Mouse (Mus musculus): ENCODE measurements around the gene BC003965. TPM values are rescaled to one million over a fixed set of nuclear protein-coding genes. Genes with fewer than 3 reads are reported as not detected.

The BC003965 gene
- polyA plus RNA-seq, 1 experiment: 5.0 TPM

DNA sequence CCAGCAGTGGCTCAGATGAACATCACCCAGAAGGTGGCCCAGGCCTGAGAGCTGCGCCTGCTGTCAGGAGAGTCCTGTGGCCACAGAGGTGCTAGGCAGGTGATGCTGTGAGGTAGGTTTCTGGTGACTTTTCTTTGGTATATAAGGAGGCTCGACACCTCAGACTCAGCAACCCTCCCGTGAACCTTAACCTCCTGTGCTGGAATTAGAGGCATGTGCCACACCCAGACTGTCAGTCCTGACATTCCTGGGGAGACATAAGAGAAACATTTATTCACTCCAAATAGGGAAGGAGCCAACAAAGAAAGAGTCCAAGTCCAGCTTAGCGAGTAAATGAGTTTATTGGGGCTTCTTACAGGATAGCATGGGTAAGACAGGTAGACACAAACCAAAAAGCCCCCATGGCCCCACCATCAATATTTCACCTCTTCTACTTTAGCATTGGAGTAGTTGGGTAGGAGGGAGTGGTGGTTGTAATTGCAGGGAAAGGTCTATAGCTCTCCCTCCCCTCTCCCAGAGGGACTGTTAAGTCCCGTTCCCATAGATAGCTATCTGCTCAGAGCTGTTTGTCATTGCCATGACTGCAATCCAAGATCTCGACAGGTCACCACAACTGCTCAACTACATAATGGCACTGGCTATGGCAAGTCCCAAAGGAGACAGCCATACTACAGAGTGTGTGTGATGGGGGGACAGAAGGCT, 18.2 kb upstream of the BC003965 start:
- H3K4me3 ChIP-seq (ENCODE audit: control insufficient read depth, low read depth, low read length): no peak overlapping the region
- H3K27ac ChIP-seq (ENCODE audit: control insufficient read depth, insufficient read depth, low read depth, low read length): no peak overlapping the region
- TF ChIP-seq POLR2A (IDR thresholded peaks at IDR 0.05; ENCODE audit: control insufficient read depth, low read depth, low read length): no peak
- no peak for TF ChIP-seq CTCF (IDR thresholded peaks at IDR 0.05; ENCODE audit: control insufficient read depth, insufficient read depth, insufficient replicate concordance, low read depth, low read length)
- no peaks in the 10 kb centered on the region for H3K27me3 ChIP-seq (ENCODE audit: control insufficient read depth, insufficient read depth, low read length)
- H3K4me1 ChIP-seq (ENCODE audit: control insufficient read depth, insufficient read depth, low read length): peaks cover 15% of the 10 kb centered on the region
- H3K36me3 ChIP-seq (ENCODE audit: control insufficient read depth, insufficient read depth, low read length): no peaks in the 10 kb centered on the region; the same call in none of the 2 replicates

DNA sequence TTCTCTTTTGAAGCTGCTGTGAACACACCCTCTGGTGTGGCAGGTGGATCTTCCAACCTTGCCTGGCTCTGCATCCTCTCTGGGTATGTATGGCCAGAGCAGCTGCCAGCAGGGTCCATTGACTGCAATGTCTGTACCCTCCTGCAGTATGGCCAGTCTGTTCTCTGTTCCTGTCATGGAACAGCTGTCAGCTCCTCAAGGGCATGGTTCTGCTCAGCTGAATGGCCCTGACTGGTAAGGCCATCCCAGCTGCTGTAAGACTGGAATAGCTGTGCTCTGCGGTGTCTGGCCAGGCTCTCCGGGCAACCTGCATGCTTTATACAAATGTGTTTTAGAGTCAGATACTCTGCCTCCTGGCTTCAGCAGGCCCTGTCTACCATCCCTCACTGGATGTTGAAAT, 14.6 kb upstream of the BC003965 start:
- Histone ChIP-seq H3K27me3 (ENCODE audit: control insufficient read depth, insufficient read depth, low read length) (no peaks in the 10 kb centered on the region), H3K4me1 (ENCODE audit: control insufficient read depth, insufficient read depth, low read length) (no peaks in the 10 kb centered on the region), H3K36me3 (ENCODE audit: control insufficient read depth, insufficient read depth, low read length) (no peaks in the 10 kb centered on the region), H3K27ac (ENCODE audit: control insufficient read depth, insufficient read depth, low read depth, low read length) (no peak overlapping the region), H3K4me3 (ENCODE audit: control insufficient read depth, low read depth, low read length) (no peak overlapping the region)
- no peak for TF ChIP-seq CTCF (IDR thresholded peaks at IDR 0.05; ENCODE audit: control insufficient read depth, insufficient read depth, insufficient replicate concordance, low read depth, low read length)
- TF ChIP-seq POLR2A (IDR thresholded peaks at IDR 0.05; ENCODE audit: control insufficient read depth, low read depth, low read length): no peak

DNA sequence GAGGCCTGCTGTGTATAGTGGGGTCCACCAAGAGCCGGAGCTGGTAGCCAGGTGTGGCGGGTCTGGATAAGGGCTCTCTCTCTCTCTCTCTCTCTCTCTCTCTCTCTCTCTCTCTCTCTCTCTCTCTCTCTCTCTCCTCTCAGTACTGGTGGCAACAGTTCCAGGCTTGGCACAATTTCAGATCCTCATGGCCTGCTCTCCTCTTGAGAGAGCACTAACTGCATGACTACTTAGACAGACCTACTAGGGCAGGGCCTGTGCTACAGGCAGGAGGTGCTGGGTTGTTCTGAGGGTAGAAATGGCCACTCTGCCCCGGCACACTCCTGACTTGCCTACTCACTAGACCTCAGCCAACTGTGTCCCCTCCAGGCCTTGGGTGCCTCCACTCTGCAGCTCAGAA, 11.8 kb upstream of the BC003965 start:
- Histone ChIP-seq H3K27ac (ENCODE audit: control insufficient read depth, insufficient read depth, low read depth, low read length) (no peak overlapping the region), H3K36me3 (ENCODE audit: control insufficient read depth, insufficient read depth, low read length) (no peaks in the 10 kb centered on the region), H3K4me3 (ENCODE audit: control insufficient read depth, low read depth, low read length) (no peak overlapping the region), H3K4me1 (ENCODE audit: control insufficient read depth, insufficient read depth, low read length) (no peaks in the 10 kb centered on the region), H3K27me3 (ENCODE audit: control insufficient read depth, insufficient read depth, low read length) (no peaks in the 10 kb centered on the region)
- no peak for TF ChIP-seq POLR2A (IDR thresholded peaks at IDR 0.05; ENCODE audit: control insufficient read depth, low read depth, low read length)
- TF ChIP-seq CTCF (IDR thresholded peaks at IDR 0.05; ENCODE audit: control insufficient read depth, insufficient read depth, insufficient replicate concordance, low read depth, low read length): no peak

DNA sequence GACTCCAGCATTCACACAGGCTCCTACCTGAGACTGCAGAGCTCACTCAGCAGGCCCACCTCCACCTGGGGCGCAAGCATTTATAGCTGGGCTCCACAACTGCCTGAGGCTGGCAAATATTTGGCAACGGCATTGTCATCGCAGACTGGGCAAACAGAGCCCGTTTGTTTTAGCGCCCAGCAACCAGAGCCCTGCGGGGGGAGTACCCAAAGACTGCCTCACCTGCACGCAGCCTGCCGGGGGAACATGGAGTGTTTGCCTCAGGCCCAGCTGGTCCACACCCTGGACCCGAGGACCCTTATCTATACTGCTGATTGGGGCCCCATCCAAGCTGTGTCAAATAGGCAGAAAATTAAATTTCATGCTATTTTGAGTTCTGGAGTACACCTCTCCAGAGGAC, 8.9 kb upstream of the BC003965 start, which contains the start of gene Gm38655:
Gene Gm38655 (minus strand): TSS at position 61 of the 400 bp plus-strand sequence.
- Histone ChIP-seq H3K27me3 (ENCODE audit: control insufficient read depth, insufficient read depth, low read length) (no peaks in the 10 kb centered on the region), H3K4me3 (ENCODE audit: control insufficient read depth, low read depth, low read length) (no peak within 1 kb of the TSS), H3K4me1 (ENCODE audit: control insufficient read depth, insufficient read depth, low read length) (no peaks in the 10 kb centered on the region), H3K27ac (ENCODE audit: control insufficient read depth, insufficient read depth, low read depth, low read length) (no peak within 1 kb of the TSS), H3K36me3 (ENCODE audit: control insufficient read depth, insufficient read depth, low read length) (no peaks in the 10 kb centered on the region)
- TF ChIP-seq CTCF (IDR thresholded peaks at IDR 0.05; ENCODE audit: control insufficient read depth, insufficient read depth, insufficient replicate concordance, low read depth, low read length) (no peak), POLR2A (IDR thresholded peaks at IDR 0.05; ENCODE audit: control insufficient read depth, low read depth, low read length) (no peak)

DNA sequence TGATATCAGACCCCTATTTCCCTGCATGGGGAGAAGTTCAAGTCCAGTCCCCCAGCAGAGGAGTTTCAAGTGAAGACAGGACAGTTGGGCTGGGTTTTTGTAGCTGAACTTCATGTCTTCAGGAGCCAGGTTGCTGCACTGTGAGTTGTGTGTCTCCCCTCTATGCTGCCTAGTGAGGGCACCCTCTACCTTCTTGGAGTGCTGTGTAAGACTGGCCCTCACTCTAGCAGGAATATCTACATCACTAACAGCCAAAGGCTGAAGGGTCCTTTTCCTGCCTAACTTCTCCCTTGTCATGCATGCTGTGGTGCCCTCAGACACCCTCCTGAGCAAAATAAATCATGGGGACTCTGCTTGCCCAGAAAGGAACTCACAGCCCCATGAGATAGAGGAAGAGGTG, 1.1 kb upstream of the BC003965 start:
- Histone ChIP-seq H3K27me3 (ENCODE audit: control insufficient read depth, insufficient read depth, low read length) (no peaks in the 10 kb centered on the region), H3K4me1 (ENCODE audit: control insufficient read depth, insufficient read depth, low read length) (peaks cover 8% of the 10 kb centered on the region), H3K4me3 (ENCODE audit: control insufficient read depth, low read depth, low read length) (no peak overlapping the region), H3K36me3 (ENCODE audit: control insufficient read depth, insufficient read depth, low read length) (no peaks in the 10 kb centered on the region), H3K27ac (ENCODE audit: control insufficient read depth, insufficient read depth, low read depth, low read length) (no peak overlapping the region)
- TF ChIP-seq POLR2A (IDR thresholded peaks at IDR 0.05; ENCODE audit: control insufficient read depth, low read depth, low read length) (no peak), CTCF (IDR thresholded peaks at IDR 0.05; ENCODE audit: control insufficient read depth, insufficient read depth, insufficient replicate concordance, low read depth, low read length) (no peak)

DNA sequence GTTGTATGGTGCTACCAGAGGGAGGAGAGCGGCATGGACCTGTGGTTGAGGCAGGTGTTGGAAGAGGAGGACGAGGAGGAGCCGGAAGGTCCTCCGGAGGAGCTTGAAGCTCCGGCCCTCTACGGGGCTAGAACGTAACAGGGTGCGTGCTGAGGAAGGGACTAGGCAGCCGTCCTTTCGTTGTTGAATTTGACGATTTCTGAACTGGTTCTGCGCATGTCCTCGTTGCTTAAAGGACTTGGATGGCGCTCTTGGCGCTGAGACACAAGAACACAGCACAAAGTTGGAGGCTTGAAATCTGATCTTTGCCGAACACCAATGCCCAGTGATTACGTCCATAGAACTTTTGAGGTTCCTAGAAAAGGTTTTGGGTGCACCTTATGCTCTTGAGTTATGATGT, 607 bp downstream of the BC003965 start:
- no peaks in the 10 kb centered on the region for H3K27me3 ChIP-seq (ENCODE audit: control insufficient read depth, insufficient read depth, low read length)
- H3K27ac ChIP-seq (ENCODE audit: control insufficient read depth, insufficient read depth, low read depth, low read length): peak overlapping the region; percentile 59
- no peaks in the 10 kb centered on the region for H3K36me3 ChIP-seq (ENCODE audit: control insufficient read depth, insufficient read depth, low read length)
- peak overlapping the region; percentile 93 for H3K4me3 ChIP-seq (ENCODE audit: control insufficient read depth, low read depth, low read length)
- peaks cover 15% of the 10 kb centered on the region for H3K4me1 ChIP-seq (ENCODE audit: control insufficient read depth, insufficient read depth, low read length)
- TF ChIP-seq CTCF (IDR thresholded peaks at IDR 0.05; ENCODE audit: control insufficient read depth, insufficient read depth, insufficient replicate concordance, low read depth, low read length) (no peak), POLR2A (IDR thresholded peaks at IDR 0.05; ENCODE audit: control insufficient read depth, low read depth, low read length) (no peak)

DNA sequence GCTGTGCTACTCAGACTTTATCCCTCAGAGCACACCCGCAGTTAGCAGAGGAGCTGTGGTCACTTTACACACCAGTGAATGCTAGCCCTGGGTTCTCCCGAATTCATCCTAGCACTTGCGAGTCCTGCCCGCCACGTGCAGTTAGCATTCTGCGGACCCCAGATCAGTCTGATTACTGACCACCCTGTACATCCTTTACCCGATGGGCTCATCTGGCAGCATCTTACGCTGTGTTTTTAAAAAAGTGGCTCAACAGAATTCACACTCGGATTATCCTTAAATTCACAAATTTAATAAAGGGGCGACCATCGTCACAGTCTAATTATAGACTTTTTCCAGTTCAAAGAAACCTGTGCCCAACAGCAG, 3.4 kb downstream of the BC003965 start:
- no peaks in the 10 kb centered on the region for H3K27me3 ChIP-seq (ENCODE audit: control insufficient read depth, insufficient read depth, low read length)
- peaks cover 15% of the 10 kb centered on the region for H3K4me1 ChIP-seq (ENCODE audit: control insufficient read depth, insufficient read depth, low read length)
- peak overlapping the region; percentile 60 for H3K4me3 ChIP-seq (ENCODE audit: control insufficient read depth, low read depth, low read length)
- H3K27ac ChIP-seq (ENCODE audit: control insufficient read depth, insufficient read depth, low read depth, low read length): peak overlapping the region; percentile 2; the same call in 1 of the 2 replicates
- no peak for TF ChIP-seq POLR2A (IDR thresholded peaks at IDR 0.05; ENCODE audit: control insufficient read depth, low read depth, low read length)
- no peak for TF ChIP-seq CTCF (IDR thresholded peaks at IDR 0.05; ENCODE audit: control insufficient read depth, insufficient read depth, insufficient replicate concordance, low read depth, low read length)
- no peaks in the 10 kb centered on the region for H3K36me3 ChIP-seq (ENCODE audit: control insufficient read depth, insufficient read depth, low read length)

Measured in testis, adult 2 months (tissue).